Mouse (Mus musculus) telencephalon, adult 2 months (tissue): ENCODE measurements around the gene Paox.
A peak's percentile ranks its signal among the peaks of the same experiment; 100 is the strongest.

Experiments used
- DNase-seq: peaks from one replicate; pipeline ENCODE4 v3.0.0-alpha.2; 2011; ENCODE audit warnings: low read depth, low spot score

Paox gene

GRCm38 (mm10) chr7:140115583-140116328 lies at the start of gene Paox:
Gene Paox (plus strand): TSS chr7:140115799.
- peak; percentile 80 for DNase-seq

DNA sequence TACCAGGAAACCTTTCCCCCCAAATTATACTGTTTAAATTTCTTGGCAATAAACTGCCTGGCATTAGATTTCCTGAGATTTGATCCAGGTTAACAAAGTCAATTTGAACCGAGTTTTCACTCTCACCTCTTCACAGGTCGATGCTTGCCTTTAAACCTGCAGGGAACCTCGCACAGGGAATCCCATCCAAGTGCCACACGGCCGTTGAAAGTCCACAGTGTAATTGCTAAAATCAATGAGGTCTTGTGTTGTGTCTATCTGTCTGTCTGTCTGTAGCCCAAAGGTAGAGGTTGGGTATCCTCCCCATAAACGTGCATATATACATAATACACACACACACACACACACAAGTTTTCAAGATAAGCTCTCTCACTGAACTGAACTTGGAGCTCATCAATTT lies 48.2 kb upstream of the Paox start:
- DNase-seq: no peak

DNA sequence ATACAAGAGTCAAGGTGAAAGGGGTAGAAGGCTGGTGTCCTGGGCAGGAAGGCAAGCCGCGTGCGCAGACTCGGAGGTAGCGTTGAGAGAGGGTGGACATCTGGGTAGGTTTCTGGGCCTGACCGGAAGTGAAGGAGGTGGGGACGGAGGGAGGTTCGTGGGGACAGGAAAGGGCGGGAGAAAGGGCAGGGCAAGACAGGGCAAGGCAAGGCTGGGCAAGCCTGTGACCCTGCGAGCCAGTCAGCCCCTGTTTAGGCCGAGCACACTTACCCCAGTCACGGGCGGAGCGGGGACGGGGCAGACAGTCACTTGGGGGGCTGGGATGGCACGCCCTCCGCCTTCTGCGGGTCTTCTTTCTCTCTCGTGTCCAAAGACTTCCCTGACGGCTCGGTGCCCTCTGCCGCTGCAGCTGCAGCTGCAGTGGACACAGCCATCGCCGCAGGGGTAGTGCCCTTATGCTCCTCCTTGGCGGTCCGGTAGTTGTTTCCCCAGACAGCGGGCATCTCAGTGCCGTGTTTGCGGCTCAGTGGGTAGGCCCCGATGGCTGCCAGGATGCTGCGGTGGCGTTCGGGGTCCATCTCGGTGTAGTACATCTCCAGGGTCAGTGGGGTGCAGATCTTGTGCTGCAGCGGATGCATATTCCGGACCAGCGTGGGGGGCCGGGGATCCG lies 45.4 kb upstream of the Paox start:
- DNase-seq: no peak

GRCm38 (mm10) chr7:140077698-140078097 lies 37.9 kb upstream of the Paox start:
- DNase-seq: no peak

- peak; percentile 67 for DNase-seq
Observed at GRCm38 (mm10) chr7:140078711-140079110, 36.9 kb upstream of the Paox start.

GRCm38 (mm10) chr7:140080503-140081156 lies 35.0 kb upstream of the Paox start:
- peak; percentile 96 for DNase-seq

- DNase-seq: peak; percentile 43
Observed at GRCm38 (mm10) chr7:140081408-140082241, 34.0 kb upstream of the Paox start.

DNA sequence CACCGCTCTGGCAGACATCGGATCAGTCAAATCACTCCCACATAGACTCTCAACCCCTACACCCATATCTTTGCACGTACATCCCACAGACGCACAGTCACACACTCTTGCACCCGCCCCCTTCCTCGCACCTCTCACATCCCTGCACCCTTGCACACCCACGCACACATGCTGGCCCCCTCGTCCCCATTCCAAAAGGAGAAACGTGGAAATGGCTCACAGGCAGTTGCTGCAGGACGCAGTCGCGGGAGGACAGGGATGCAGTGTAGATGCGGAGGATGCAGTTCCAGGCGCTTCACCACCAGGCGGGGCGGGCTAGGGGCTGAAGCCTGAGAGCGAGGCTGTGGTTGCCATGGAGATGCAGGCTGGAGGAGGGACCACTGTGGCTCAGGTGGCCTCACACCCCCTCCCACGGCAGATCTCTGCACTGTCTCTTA lies 33.3 kb upstream of the Paox start, which contains the start of gene Caly:
TSS of gene Caly (minus strand) at position 307 of the 437 bp plus-strand sequence.
- peak; percentile 95 for DNase-seq

GRCm38 (mm10) chr7:140090601-140091000 lies 25.0 kb upstream of the Paox start:
- DNase-seq: no peak

GRCm38 (mm10) chr7:140092924-140093528 lies 22.6 kb upstream of the Paox start, which contains the start of gene Prap1:
Gene Prap1 (plus strand): TSS chr7:140093395.
- DNase-seq: no peak

DNA sequence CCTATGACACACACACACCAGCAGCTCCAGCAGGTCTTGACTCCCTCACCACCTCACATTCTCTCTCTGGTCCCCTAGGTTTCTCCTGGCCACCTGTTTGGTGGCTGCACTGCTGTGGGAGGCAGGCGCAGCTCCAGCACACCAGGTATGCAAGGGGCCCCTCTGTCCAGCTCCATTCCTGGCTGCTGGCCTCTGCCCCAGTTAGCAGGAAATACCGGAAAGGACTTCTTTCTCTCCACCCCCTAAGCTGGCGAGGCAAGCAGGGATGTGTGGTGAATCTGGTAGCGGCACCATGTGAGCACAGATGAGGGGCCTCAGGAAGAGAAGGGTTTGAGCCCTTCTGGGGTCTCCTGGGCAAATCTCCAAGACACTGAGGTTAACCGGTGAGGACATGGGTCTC lies 20.6 kb upstream of the Paox start:
- no peak for DNase-seq

GRCm38 (mm10) chr7:140095556-140095955 lies 20.0 kb upstream of the Paox start:
- DNase-seq: no peak

GRCm38 (mm10) chr7:140096055-140096454 lies 19.5 kb upstream of the Paox start:
- DNase-seq: no peak

DNA sequence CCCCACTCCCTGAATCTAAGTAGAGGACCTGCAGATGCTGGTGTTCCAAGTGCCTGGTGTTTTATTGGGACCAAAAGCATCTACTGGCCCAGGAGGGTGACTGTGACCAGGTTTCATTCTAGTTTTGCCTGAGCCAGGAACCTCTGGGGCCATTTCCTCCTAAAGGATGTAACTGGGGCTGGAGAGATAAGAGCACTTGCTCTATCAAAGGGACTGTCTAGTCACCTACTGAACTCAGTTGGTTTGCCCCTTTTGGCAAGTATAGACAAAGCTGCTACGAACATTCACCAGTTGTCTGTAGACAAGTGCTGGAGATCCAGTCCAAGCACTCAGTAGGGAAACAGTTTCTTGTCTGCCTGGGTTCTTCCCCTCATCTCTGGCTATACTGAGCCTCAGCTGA lies 17.1 kb upstream of the Paox start:
- no peak for DNase-seq

- no peak for DNase-seq
Observed at GRCm38 (mm10) chr7:140101498-140101897, 14.1 kb upstream of the Paox start.

DNA sequence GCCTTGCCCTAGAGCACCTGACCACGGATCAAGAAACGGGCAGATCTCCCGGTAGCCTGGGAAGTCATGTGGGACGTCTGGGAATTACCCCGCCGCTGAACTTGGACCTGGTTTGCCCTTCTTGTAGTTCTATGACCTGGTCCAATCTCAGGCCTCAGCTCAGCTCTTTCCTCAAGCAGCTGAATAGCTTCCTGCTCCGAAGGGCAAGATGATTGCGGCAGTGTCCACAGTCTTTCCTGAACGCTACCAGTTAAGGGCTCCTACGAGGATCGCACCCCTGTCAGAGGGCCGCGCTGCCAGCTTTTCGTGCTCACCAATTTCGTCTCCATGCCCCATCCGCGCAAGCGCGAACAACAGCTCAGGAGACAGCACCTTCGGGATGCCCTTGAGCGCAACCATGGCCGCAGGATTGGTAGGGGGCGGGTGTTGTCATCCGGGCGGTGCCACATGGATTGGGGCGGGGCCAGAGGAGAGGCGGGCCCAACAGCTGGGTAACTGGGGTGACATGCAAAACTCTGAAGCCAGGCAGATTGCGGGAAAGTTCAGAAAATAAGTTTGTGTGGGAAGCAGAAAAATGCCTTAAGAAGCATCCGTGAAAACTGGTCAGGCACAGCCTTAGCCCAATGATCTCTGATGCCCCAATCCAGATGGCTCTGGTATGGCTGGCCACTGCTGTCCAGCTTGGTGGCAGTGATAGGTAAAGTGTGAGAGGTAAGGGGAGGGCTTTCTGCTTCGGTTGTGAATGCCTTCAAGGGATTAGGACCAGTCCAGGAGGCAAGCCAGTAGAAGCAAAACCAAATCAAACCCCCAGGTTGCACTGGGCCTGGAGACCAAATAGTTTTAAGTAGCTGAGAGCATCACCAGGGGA lies 13.4 kb upstream of the Paox start, which contains the start of gene Fuom:
TSS of gene Fuom (minus strand) at position 449 of the 868 bp plus-strand sequence.
- DNase-seq: peak; percentile 80

GRCm38 (mm10) chr7:140104009-140104408 lies 11.6 kb upstream of the Paox start:
- DNase-seq: no peak

- DNase-seq: no peak
Observed at GRCm38 (mm10) chr7:140111943-140112342, 3.7 kb upstream of the Paox start.

GRCm38 (mm10) chr7:140116329-140117054 lies 893 bp downstream of the Paox start, which contains the start of gene Echs1:
Gene Echs1 (minus strand): TSS chr7:140116476.
- peak; percentile 81 for DNase-seq
